8 mouse cellular contexts compared by ENCODE assay signal in the genomic region with DNA sequence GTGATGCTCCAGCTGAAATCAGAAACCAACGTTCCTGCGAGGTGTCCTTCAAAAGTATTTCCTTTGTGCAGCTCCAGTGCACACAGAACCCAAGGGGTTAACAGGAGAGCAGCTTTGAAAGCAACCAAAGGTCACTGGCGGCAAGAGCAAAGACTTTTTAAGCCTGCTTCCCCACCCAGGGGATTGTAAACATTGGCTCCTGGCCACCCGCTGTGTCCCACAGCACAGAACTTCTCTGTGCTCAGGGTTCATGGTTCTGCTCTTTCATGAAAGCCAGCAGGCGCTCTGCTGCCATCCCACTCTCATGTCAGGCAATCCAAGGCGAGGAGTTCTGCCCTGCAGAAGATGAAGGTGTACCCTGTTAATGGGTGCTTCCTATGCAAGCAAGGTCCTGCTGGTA.
DNase-seq lines count a peak whose midpoint lies in the region; ATAC-seq and TF ChIP-seq lines count a peak whose summit lies in the region.
"Not testable (repeated sequence)": the region's sequence is repeated elsewhere in the genome, so short reads cannot be mapped to it uniquely, and the experiment has no call there.

No protein-coding gene starts in this region.

- not testable (repeated sequence) for H3K4me3 ChIP-seq in embryonic facial prominence, embryonic 11.5 days (ENCODE audit: low read depth, low read length); hindbrain, embryonic 14.5 days (replicated peaks; ENCODE audit: low read length); kidney, embryonic 14.5 days (ENCODE audit: low read length); lung, embryonic 16.5 days (ENCODE audit: low read length); midbrain, embryonic 16.5 days (ENCODE audit: low read depth, low read length); stomach, postnatal 0 days (ENCODE audit: low read depth, low read length)

- WGBS in embryonic facial prominence, embryonic 11.5 days, result 6% methylated on average over 6 of the region's 6 CpGs
- WGBS in hindbrain, embryonic 14.5 days, result 3% methylated on average over 6 of the region's 6 CpGs
- 3% methylated on average over 6 of the region's 6 CpGs for WGBS in kidney, embryonic 14.5 days
- 6% methylated on average over 6 of the region's 6 CpGs for WGBS in lung, embryonic 16.5 days
- WGBS in midbrain, embryonic 16.5 days, result 2% methylated on average over 6 of the region's 6 CpGs
- WGBS in stomach, postnatal 0 days, result 6% methylated on average over 6 of the region's 6 CpGs

- not testable (repeated sequence) for H3K27ac ChIP-seq in embryonic facial prominence, embryonic 11.5 days (replicated peaks; ENCODE audit: low read depth, low read length); hindbrain, embryonic 14.5 days; kidney, embryonic 14.5 days (ENCODE audit: low read depth, low read length); midbrain, embryonic 16.5 days (ENCODE audit: low read length)
- peak overlapping the region; percentile 53 for H3K27ac ChIP-seq in lung, embryonic 16.5 days (ENCODE audit: low read length)
- 0 out of 2 replicates have a peak overlapping the region, but pooled peaks have one; percentile 30 for H3K27ac ChIP-seq in stomach, postnatal 0 days (replicated peaks)

- H3K9ac ChIP-seq in embryonic facial prominence, embryonic 11.5 days (replicated peaks; ENCODE audit: low read length); hindbrain, embryonic 14.5 days; kidney, embryonic 14.5 days (ENCODE audit: low read depth, low read length); lung, embryonic 16.5 days (ENCODE audit: low read length); midbrain, embryonic 16.5 days (ENCODE audit: low read depth, low read length); stomach, postnatal 0 days (ENCODE audit: low read length): not testable (repeated sequence)

- TF ChIP-seq CTCF in stomach, postnatal 0 days (IDR thresholded peaks at IDR 0.05; ENCODE audit: low read depth), result peak; percentile 31; the same call in 1 of the 2 replicates

- not testable (repeated sequence) for H3K27me3 ChIP-seq in embryonic facial prominence, embryonic 11.5 days (ENCODE audit: control insufficient read depth, insufficient read depth, low read length); hindbrain, embryonic 14.5 days (ENCODE audit: control insufficient read depth, insufficient read depth, low read length); kidney, embryonic 14.5 days (ENCODE audit: control insufficient read depth, insufficient read depth, low read length); lung, embryonic 16.5 days (ENCODE audit: control insufficient read depth, insufficient read depth, low read depth, low read length); midbrain, embryonic 16.5 days (ENCODE audit: control insufficient read depth, insufficient read depth, low read depth, low read length); stomach, postnatal 0 days (ENCODE audit: control insufficient read depth, insufficient read depth, low read length)

- H3K36me3 ChIP-seq in embryonic facial prominence, embryonic 11.5 days (replicated peaks; ENCODE audit: control insufficient read depth, insufficient read depth, low read depth, low read length); hindbrain, embryonic 14.5 days (replicated peaks; ENCODE audit: control insufficient read depth, insufficient read depth); kidney, embryonic 14.5 days (ENCODE audit: control insufficient read depth, insufficient read depth, low read length); lung, embryonic 16.5 days (ENCODE audit: control insufficient read depth, insufficient read depth, low read length); midbrain, embryonic 16.5 days (ENCODE audit: control insufficient read depth, insufficient read depth, low read length); stomach, postnatal 0 days (ENCODE audit: control insufficient read depth, insufficient read depth, low read length): not testable (repeated sequence)

- not testable (repeated sequence) for ATAC-seq in embryonic facial prominence, embryonic 11.5 days (replicated peaks; ENCODE audit: insufficient number of reproducible peaks, low FRiP score, low TSS enrichment, low read depth); hindbrain, embryonic 14.5 days (ENCODE audit: low FRiP score)
- peak; percentile 52; the same call in 1 of the 2 replicates for ATAC-seq in kidney, embryonic 14.5 days (ENCODE audit: low FRiP score, low TSS enrichment)
- peak; percentile 60; the same call in 1 of the 2 replicates for ATAC-seq in lung, embryonic 16.5 days (ENCODE audit: low read depth)
- peak; percentile 54; the same call in 1 of the 2 replicates for ATAC-seq in midbrain, embryonic 16.5 days
- peak; percentile 70 for ATAC-seq in stomach, postnatal 0 days (ENCODE audit: low FRiP score, low TSS enrichment)

- peak; percentile 20 for DNase-seq in adrenal gland, adult 2 months
- peak; percentile 44 for DNase-seq in embryonic facial prominence, embryonic 11.5 days (ENCODE audit: low spot score)
- DNase-seq in hindbrain, embryonic 14.5 days (ENCODE audit: low spot score), result peak; percentile 23
- peak; percentile 26 for DNase-seq in liver
- DNase-seq in stomach, postnatal 0 days (ENCODE audit: low spot score), result peak; percentile 76

- not testable (repeated sequence) for TF ChIP-seq EP300 in stomach, postnatal 0 days (optimal IDR thresholded peaks at IDR 0.05)

- not testable (repeated sequence) for H3K4me1 ChIP-seq in embryonic facial prominence, embryonic 11.5 days (ENCODE audit: control insufficient read depth, insufficient read depth, low read length); hindbrain, embryonic 14.5 days (replicated peaks; ENCODE audit: control insufficient read depth, insufficient read depth, low read length); kidney, embryonic 14.5 days (ENCODE audit: control insufficient read depth, insufficient read depth, low read length); lung, embryonic 16.5 days (replicated peaks; ENCODE audit: control insufficient read depth, insufficient read depth, low read length); midbrain, embryonic 16.5 days (ENCODE audit: control insufficient read depth, insufficient read depth, low read length); stomach, postnatal 0 days (replicated peaks; ENCODE audit: control insufficient read depth, insufficient read depth)

- H3K9me3 ChIP-seq in embryonic facial prominence, embryonic 11.5 days (replicated peaks; ENCODE audit: control insufficient read depth, low read length); hindbrain, embryonic 14.5 days (ENCODE audit: control insufficient read depth, low read length); kidney, embryonic 14.5 days (ENCODE audit: control insufficient read depth, low read length); lung, embryonic 16.5 days (ENCODE audit: control insufficient read depth, low read length); midbrain, embryonic 16.5 days (replicated peaks; ENCODE audit: control insufficient read depth, low read length, poor library complexity, severe bottlenecking); stomach, postnatal 0 days (ENCODE audit: control insufficient read depth, low read length): not testable (repeated sequence)

- H3K4me2 ChIP-seq in embryonic facial prominence, embryonic 11.5 days (ENCODE audit: low read depth, low read length); hindbrain, embryonic 14.5 days (replicated peaks); kidney, embryonic 14.5 days (replicated peaks; ENCODE audit: low read depth, low read length); lung, embryonic 16.5 days (ENCODE audit: low read depth, low read length); midbrain, embryonic 16.5 days (ENCODE audit: low read length); stomach, postnatal 0 days (replicated peaks; ENCODE audit: low read depth): not testable (repeated sequence)

Comparison
In these comparisons a context has a peak if more than half of its experiments do, and no peak if none do; other contexts are left out.
1. DNase-seq: peak in every context shown above with its lines; median percentile 76 in stomach, postnatal 0 days; 44 in embryonic facial prominence, embryonic 11.5 days; 26 in liver; 23 in hindbrain, embryonic 14.5 days; 20 in adrenal gland, adult 2 months.